Mouse (Mus musculus) forebrain, embryonic 16.5 days (tissue): ENCODE results near the gene Card11. TPM values are rescaled to one million over a fixed set of nuclear protein-coding genes. Genes with fewer than 3 reads are reported as not detected.

Source experiments
- ATAC-seq: fragments of 200-750 bp; cut with Nextera tagmentation; 2 replicates; pipeline ENCODE4 v1.8.0; 2017; ENCODE audit warnings: mild to moderate bottlenecking, moderate library complexity
- H3K27ac ChIP-seq: fragments of 300-500 bp; sonication (generic); 2 replicates; pipeline ENCODE4 v1.5.1; 2014; ENCODE audit warnings: low read length, control low read depth
- H3K27me3 ChIP-seq: fragments of 300-500 bp; sonication (generic); replicated peaks from 2 replicates; pipeline ENCODE4 v1.6.1; 2014; ENCODE audit warnings: low read length; ENCODE audit not compliant: control insufficient read depth, insufficient read depth
- H3K36me3 ChIP-seq: fragments of 300-500 bp; sonication (generic); 2 replicates; pipeline ENCODE4 v1.6.1; 2014; ENCODE audit not compliant: control insufficient read depth, insufficient read depth
- H3K4me1 ChIP-seq: fragments of 300-500 bp; sonication (generic); replicated peaks from 2 replicates; pipeline ENCODE4 v1.6.1; 2014; ENCODE audit warnings: low read length; ENCODE audit not compliant: control insufficient read depth, insufficient read depth
- H3K4me2 ChIP-seq: fragments of 300-500 bp; sonication (generic); 2 replicates; pipeline ENCODE4 v1.6.1; 2014; ENCODE audit warnings: mild to moderate bottlenecking, low read length, control low read depth
- H3K4me3 ChIP-seq: fragments of 300-500 bp; sonication (generic); replicated peaks from 2 replicates; pipeline ENCODE4 v1.5.1; 2014; ENCODE audit warnings: mild to moderate bottlenecking, low read length, control low read depth
- H3K9ac ChIP-seq: fragments of 300-500 bp; sonication (generic); replicated peaks from 2 replicates; pipeline ENCODE4 v1.6.1; 2014; ENCODE audit warnings: low read depth, low read length, control low read depth
- H3K9me3 ChIP-seq: fragments of 300-500 bp; sonication (generic); 2 replicates; pipeline ENCODE4 v1.6.1; 2016; ENCODE audit warnings: low read length; ENCODE audit not compliant: control insufficient read depth
- WGBS: fragments of 180-500 bp; shearing (Covaris S2); extraction: QIAGEN DNeasy Blood & Tissue Kit; methylation state at CpG from one replicate; pipeline ENCODE4 v1.1.7; 2014; 5-methylcytosine and 5-hydroxymethylcytosine counted together
- microRNA-seq: library from miRNA; unstranded; fragments of <30 nt; microRNA quantifications from one replicate; pipeline ENCODE4, GENCODE M21; 2017
- polyA plus RNA-seq: library from polyadenylated mRNA; unstranded; fragments of >200 nt; fragmentation: Nextera tagmentation; extraction: Ambion mirVana; gene quantifications from 2 replicates; pipeline ENCODE4 v1.2.1, GENCODE M21; 2015

Gene Card11
- polyA plus RNA-seq, 1 experiment from 2014 or later, result 0.05 TPM

- WGBS, result 77% methylated on average over 8 of the region's 8 CpGs
- no peaks in the 10 kb centered on the region for H3K27me3 ChIP-seq
- 0 out of 2 replicates have a peak overlapping the region, but pooled peaks have one; percentile 5 for H3K9ac ChIP-seq
- H3K9me3 ChIP-seq, result no peaks in the 10 kb centered on the region
- H3K4me1 ChIP-seq, result peaks cover 33% of the 10 kb centered on the region
- H3K27ac ChIP-seq, result no peak overlapping the region
- no peak for ATAC-seq
- peak overlapping the region; percentile 73 for H3K4me2 ChIP-seq
- no peak overlapping the region for H3K4me3 ChIP-seq
- H3K36me3 ChIP-seq, result no peaks in the 10 kb centered on the region
These were observed 172.5 kb downstream of the Card11 start for GRCm38 (mm10) chr5:140827896-140828295.

GRCm38 (mm10) chr5:140827413-140827812 lies 173.0 kb downstream of the Card11 start:
- H3K4me2 ChIP-seq, result peak overlapping the region; percentile 73
- ATAC-seq, result no peak
- H3K36me3 ChIP-seq, result no peaks in the 10 kb centered on the region
- H3K27ac ChIP-seq, result no peak overlapping the region
- peaks cover 33% of the 10 kb centered on the region for H3K4me1 ChIP-seq
- H3K9ac ChIP-seq, result no peak overlapping the region
- H3K9me3 ChIP-seq, result no peaks in the 10 kb centered on the region
- 50% methylated on average over 2 of the region's 2 CpGs for WGBS
- no peaks in the 10 kb centered on the region for H3K27me3 ChIP-seq
- H3K4me3 ChIP-seq, result no peak overlapping the region

GRCm38 (mm10) chr5:140826796-140827195 lies 173.6 kb downstream of the Card11 start:
- Histone ChIP-seq H3K27me3 (no peaks in the 10 kb centered on the region), H3K4me3 (no peak overlapping the region), H3K4me2 (no peak overlapping the region; the same call in 1 of the 2 replicates), H3K4me1 (peaks cover 33% of the 10 kb centered on the region), H3K27ac (no peak overlapping the region), H3K9me3 (no peaks in the 10 kb centered on the region), H3K9ac (0 out of 2 replicates have a peak overlapping the region, but pooled peaks have one; percentile 12), H3K36me3 (no peaks in the 10 kb centered on the region)
- 33% methylated on average over 1 of the region's 1 CpGs for WGBS
- no peak for ATAC-seq

- Histone ChIP-seq H3K4me1 (peaks cover 33% of the 10 kb centered on the region), H3K27me3 (no peaks in the 10 kb centered on the region), H3K9ac (no peak overlapping the region), H3K4me2 (no peak overlapping the region), H3K36me3 (no peaks in the 10 kb centered on the region), H3K9me3 (no peaks in the 10 kb centered on the region), H3K4me3 (no peak overlapping the region), H3K27ac (no peak overlapping the region)
- WGBS, result 100% methylated on average over 1 of the region's 1 CpGs
- no peak for ATAC-seq
These were observed 174.3 kb downstream of the Card11 start for GRCm38 (mm10) chr5:140826118-140826517.

- no peaks in the 10 kb centered on the region for H3K9me3 ChIP-seq
- H3K27ac ChIP-seq, result no peak overlapping the region
- no peaks in the 10 kb centered on the region for H3K27me3 ChIP-seq
- H3K9ac ChIP-seq, result no peak overlapping the region
- WGBS, result 73% methylated on average over 7 of the region's 7 CpGs
- no peak overlapping the region for H3K4me2 ChIP-seq
- H3K36me3 ChIP-seq, result no peaks in the 10 kb centered on the region
- ATAC-seq, result no peak
- peaks cover 32% of the 10 kb centered on the region for H3K4me1 ChIP-seq
- no peak overlapping the region for H3K4me3 ChIP-seq
These were observed 176.3 kb downstream of the Card11 start for GRCm38 (mm10) chr5:140824126-140824525.

GRCm38 (mm10) chr5:140823386-140823785 lies 177.0 kb downstream of the Card11 start:
- Histone ChIP-seq H3K4me2 (no peak overlapping the region), H3K27me3 (no peaks in the 10 kb centered on the region), H3K4me3 (no peak overlapping the region), H3K9me3 (no peaks in the 10 kb centered on the region), H3K36me3 (no peaks in the 10 kb centered on the region), H3K9ac (no peak overlapping the region), H3K4me1 (peaks cover 30% of the 10 kb centered on the region), H3K27ac (no peak overlapping the region)
- ATAC-seq, result no peak
- WGBS, result 96% methylated on average over 2 of the region's 2 CpGs

Small RNA genes within 50 kb of the gene (microRNA-seq; reads per million reads assigned to microRNA genes)
- gene Gm44385, result not detected

Other genes with a start within 250 kb of the Card11 start
- gene Gna12, start 170.2 kb downstream of the Card11 start, polyA plus RNA-seq, result 13.5 and 14.4 TPM in 2 replicates
- gene Sdk1, start 240.9 kb upstream of the Card11 start, polyA plus RNA-seq, result 1.3 and 1.6 TPM in 2 replicates